Mouse (Mus musculus): ENCODE data around the gene Arhgdig. TPM values are rescaled to one million over a fixed set of nuclear protein-coding genes. Genes with fewer than 3 reads are reported as not detected.
"Not testable (repeated sequence)": the region's sequence is repeated elsewhere in the genome, so short reads cannot be mapped to it uniquely, and the experiment has no call there.

Gene Arhgdig
- polyA plus RNA-seq, 1 experiment, result 9.8 TPM

GRCm38 (mm10) chr17:26175248-26175647 is 32.3 kb downstream of the Arhgdig start:
- TF ChIP-seq CTCF (IDR thresholded peaks at IDR 0.05; ENCODE audit: low read depth, low read length), result peak; percentile 11
- H3K36me3 ChIP-seq (ENCODE audit: control insufficient read depth, insufficient read depth, low read length, poor library complexity, severe bottlenecking), result peaks cover 15% of the 10 kb centered on the region
- not testable (repeated sequence) for H3K9me3 ChIP-seq (replicated peaks; ENCODE audit: control insufficient read depth, insufficient read depth, low read length, poor library complexity, severe bottlenecking); H3K9ac ChIP-seq (ENCODE audit: low read depth, poor library complexity, severe bottlenecking); H3K27ac ChIP-seq (ENCODE audit: insufficient read depth, low read length); H3K27me3 ChIP-seq (ENCODE audit: control insufficient read depth, insufficient read depth, low read length, poor library complexity, severe bottlenecking); H3K4me1 ChIP-seq (ENCODE audit: control insufficient read depth, insufficient read depth, low read length); H3K4me3 ChIP-seq (ENCODE audit: low read depth, low read length)

GRCm38 (mm10) chr17:26168039-26168438 is 39.5 kb downstream of the Arhgdig start:
- no peaks in the 10 kb centered on the region; the same call in 1 of the 2 replicates for H3K27me3 ChIP-seq (ENCODE audit: control insufficient read depth, insufficient read depth, low read length, poor library complexity, severe bottlenecking)
- no peak overlapping the region for H3K9ac ChIP-seq (ENCODE audit: low read depth, poor library complexity, severe bottlenecking)
- H3K4me3 ChIP-seq (ENCODE audit: low read depth, low read length), result no peak overlapping the region
- no peaks in the 10 kb centered on the region for H3K9me3 ChIP-seq (replicated peaks; ENCODE audit: control insufficient read depth, insufficient read depth, low read length, poor library complexity, severe bottlenecking)
- TF ChIP-seq CTCF (IDR thresholded peaks at IDR 0.05; ENCODE audit: low read depth, low read length) (no peak), EP300 (IDR thresholded peaks at IDR 0.05; ENCODE audit: insufficient read depth, low read depth, low read length) (no peak), POLR2A (IDR thresholded peaks at IDR 0.05; ENCODE audit: insufficient read depth, low read length) (no peak)
- H3K27ac ChIP-seq (ENCODE audit: insufficient read depth, low read length), result no peak overlapping the region
- H3K4me1 ChIP-seq (ENCODE audit: control insufficient read depth, insufficient read depth, low read length), result no peaks in the 10 kb centered on the region
- peaks cover 8% of the 10 kb centered on the region; the same call in 1 of the 2 replicates for H3K36me3 ChIP-seq (ENCODE audit: control insufficient read depth, insufficient read depth, low read length, poor library complexity, severe bottlenecking)

- H3K4me1 ChIP-seq (ENCODE audit: control insufficient read depth, insufficient read depth, low read length), result no peaks in the 10 kb centered on the region
- peaks cover 4% of the 10 kb centered on the region; the same call in 1 of the 2 replicates for H3K36me3 ChIP-seq (ENCODE audit: control insufficient read depth, insufficient read depth, low read length, poor library complexity, severe bottlenecking)
- no peaks in the 10 kb centered on the region for H3K9me3 ChIP-seq (replicated peaks; ENCODE audit: control insufficient read depth, insufficient read depth, low read length, poor library complexity, severe bottlenecking)
These were observed 44.9 kb downstream of the Arhgdig start for GRCm38 (mm10) chr17:26162736-26163135.

GRCm38 (mm10) chr17:26151886-26152630 is 55.5 kb downstream of the Arhgdig start:
- no peak overlapping the region for H3K9ac ChIP-seq (ENCODE audit: low read depth, poor library complexity, severe bottlenecking)

More at GRCm38 (mm10) chr17:26162736-26163135, 44.9 kb downstream of the Arhgdig start:
- Histone ChIP-seq H3K27ac (ENCODE audit: insufficient read depth, low read length) (no peak overlapping the region), H3K4me3 (ENCODE audit: low read depth, low read length) (no peak overlapping the region), H3K9ac (ENCODE audit: low read depth, poor library complexity, severe bottlenecking) (no peak overlapping the region), H3K27me3 (ENCODE audit: control insufficient read depth, insufficient read depth, low read length, poor library complexity, severe bottlenecking) (no peaks in the 10 kb centered on the region; the same call in 1 of the 2 replicates)
- TF ChIP-seq EP300 (IDR thresholded peaks at IDR 0.05; ENCODE audit: insufficient read depth, low read depth, low read length) (no peak), CTCF (IDR thresholded peaks at IDR 0.05; ENCODE audit: low read depth, low read length) (no peak), POLR2A (IDR thresholded peaks at IDR 0.05; ENCODE audit: insufficient read depth, low read length) (no peak)

More at GRCm38 (mm10) chr17:26151886-26152630, 55.5 kb downstream of the Arhgdig start:
- Histone ChIP-seq H3K9me3 (replicated peaks; ENCODE audit: control insufficient read depth, insufficient read depth, low read length, poor library complexity, severe bottlenecking) (peaks cover 27% of the 10 kb centered on the region), H3K27ac (ENCODE audit: insufficient read depth, low read length) (no peak overlapping the region), H3K4me3 (ENCODE audit: low read depth, low read length) (no peak overlapping the region), H3K36me3 (ENCODE audit: control insufficient read depth, insufficient read depth, low read length, poor library complexity, severe bottlenecking) (peaks cover 37% of the 10 kb centered on the region), H3K4me1 (ENCODE audit: control insufficient read depth, insufficient read depth, low read length) (no peaks in the 10 kb centered on the region), H3K27me3 (ENCODE audit: control insufficient read depth, insufficient read depth, low read length, poor library complexity, severe bottlenecking) (no peaks in the 10 kb centered on the region)
- TF ChIP-seq POLR2A (IDR thresholded peaks at IDR 0.05; ENCODE audit: insufficient read depth, low read length), result no peak
- no peak for TF ChIP-seq CTCF (IDR thresholded peaks at IDR 0.05; ENCODE audit: low read depth, low read length)
- TF ChIP-seq EP300 (IDR thresholded peaks at IDR 0.05; ENCODE audit: insufficient read depth, low read depth, low read length), result no peak

Other genes with a start within 250 kb of the Arhgdig start
- gene Capn15, start 222.0 kb downstream of the Arhgdig start, polyA plus RNA-seq (2011; ENCODE audit: insufficient read depth, insufficient read length, low read depth, missing spikeins), result 14.2 and 17.0 TPM in 2 replicates
- gene Rab11fip3, start 138.2 kb downstream of the Arhgdig start, polyA plus RNA-seq (2011; ENCODE audit: insufficient read depth, insufficient read length, low read depth, missing spikeins), result 27.5 and 27.6 TPM in 2 replicates
- 24.3 and 26.4 TPM in 2 replicates for gene Decr2, start 117.4 kb downstream of the Arhgdig start, polyA plus RNA-seq (2011; ENCODE audit: insufficient read depth, insufficient read length, low read depth, missing spikeins)
- gene Nme4, start 112.2 kb downstream of the Arhgdig start, polyA plus RNA-seq (2011; ENCODE audit: insufficient read depth, insufficient read length, low read depth, missing spikeins), result 110 and 115 TPM in 2 replicates
- 15.6 and 16.5 TPM in 2 replicates for gene Tmem8, start 94.5 kb downstream of the Arhgdig start, polyA plus RNA-seq (2011; ENCODE audit: insufficient read depth, insufficient read length, low read depth, missing spikeins)
- gene Mrpl28, start 84.3 kb downstream of the Arhgdig start, polyA plus RNA-seq (2011; ENCODE audit: insufficient read depth, insufficient read length, low read depth, missing spikeins), result 97.6 and 105 TPM in 2 replicates
- gene Axin1, start 69.1 kb downstream of the Arhgdig start, polyA plus RNA-seq (2011; ENCODE audit: insufficient read depth, insufficient read length, low read depth, missing spikeins), result 40.5 and 41.0 TPM in 2 replicates
- gene Pdia2, start 8.7 kb downstream of the Arhgdig start, polyA plus RNA-seq (2011; ENCODE audit: insufficient read depth, insufficient read length, low read depth, missing spikeins), result 0.43 TPM in 1 of 2 replicates, not detected in the other
- 2.4 and 4.2 TPM in 2 replicates for gene Rgs11, start 4.8 kb downstream of the Arhgdig start, polyA plus RNA-seq (2011; ENCODE audit: insufficient read depth, insufficient read length, low read depth, missing spikeins)
- 23.7 and 26.6 TPM in 2 replicates for gene Fam234a, start 36.5 kb upstream of the Arhgdig start, polyA plus RNA-seq (2011; ENCODE audit: insufficient read depth, insufficient read length, low read depth, missing spikeins)
- gene Luc7l, start 45.1 kb upstream of the Arhgdig start, polyA plus RNA-seq (2011; ENCODE audit: insufficient read depth, insufficient read length, low read depth, missing spikeins), result 105 and 110 TPM in 2 replicates
- 3.3 and 4.2 TPM in 2 replicates for gene Neurl1b, start 207.0 kb upstream of the Arhgdig start, polyA plus RNA-seq (2011; ENCODE audit: insufficient read depth, insufficient read length, low read depth, missing spikeins)

Data from ES-Bruce4 (cell line).